Mouse (Mus musculus) erythroblast, adult 5-6 weeks (primary cell): Measurements from ENCODE around the gene Spred3. TPM values are rescaled to one million over a fixed set of nuclear protein-coding genes. Genes with fewer than 3 reads are reported as not detected.
"Not testable (repeated sequence)": the region's sequence is repeated elsewhere in the genome, so short reads cannot be mapped to it uniquely, and the experiment has no call there.

ENCODE experiments used
- ATAC-seq: replicated peaks from 2 replicates; pipeline ENCODE4 v1.8.0; 2016; ENCODE audit warnings: moderate number of reproducible peaks, mild to moderate bottlenecking, moderate TSS enrichment, inconsistent platforms; ENCODE audit not compliant: poor library complexity, low FRiP score, severe bottlenecking
- total RNA-seq, 2 experiments: library from RNA; stranded (forward) in 1 of 2; stranded (reverse) in 1 of 2; fragments of 150-400 nt in 1 of 2; fragments of 200-764, 138-1000 nt in 1 of 2; gene quantifications; 2 replicates each; pipeline versions ENCODE4 v1.2.3 to v1.2.4; 2015 to 2017; ENCODE audit warnings: low replicate concordance in 2 of 2

Spred3 gene
- total RNA-seq (2015; ENCODE audit: low replicate concordance) (0.77 and 0.84 TPM in 2 replicates), total RNA-seq (2017; ENCODE audit: low replicate concordance) (0.84 and 0.85 TPM in 2 replicates)

GRCm38 (mm10) chr7:29170066-29170754, at the start of gene Spred3, which contains the start of gene Ggn:
Gene Spred3 (minus strand): TSS chr7:29170411.
Gene Ggn (plus strand): TSS chr7:29170210.
- peak; percentile 68 for ATAC-seq

- no peak for ATAC-seq
Observed at GRCm38 (mm10) chr7:29214846-29215245, 44.6 kb upstream of the Spred3 start.

GRCm38 (mm10) chr7:29214236-29214635, 44.0 kb upstream of the Spred3 start:
- no peak for ATAC-seq

GRCm38 (mm10) chr7:29213675-29214082, 43.5 kb upstream of the Spred3 start, which contains the start of gene Catsperg1:
Gene Catsperg1 (minus strand): TSS chr7:29214035.
- ATAC-seq: 0 out of 2 replicates have a peak, but pooled peaks have one; percentile 28

- not testable (repeated sequence) for ATAC-seq
Observed at GRCm38 (mm10) chr7:29212775-29213560, 42.8 kb upstream of the Spred3 start.

- no peak for ATAC-seq
Observed at GRCm38 (mm10) chr7:29212199-29212765, 42.1 kb upstream of the Spred3 start.

- peak; percentile 54 for ATAC-seq
Observed at GRCm38 (mm10) chr7:29211415-29212198, 41.4 kb upstream of the Spred3 start.

GRCm38 (mm10) chr7:29211013-29211412, 40.8 kb upstream of the Spred3 start:
- peak; percentile 41; the same call in 1 of the 2 replicates for ATAC-seq

- ATAC-seq: no peak
Observed at GRCm38 (mm10) chr7:29202577-29202976, 32.4 kb upstream of the Spred3 start.

GRCm38 (mm10) chr7:29194230-29194629, 24.0 kb upstream of the Spred3 start:
- ATAC-seq: not testable (repeated sequence)

GRCm38 (mm10) chr7:29181323-29181722, 11.1 kb upstream of the Spred3 start:
- ATAC-seq: not testable (repeated sequence)

GRCm38 (mm10) chr7:29180854-29181236, 10.6 kb upstream of the Spred3 start:
- no peak for ATAC-seq

- peak; percentile 98 for ATAC-seq
Observed at GRCm38 (mm10) chr7:29180077-29180853, 10.1 kb upstream of the Spred3 start, which contains the start of gene Psmd8. Gene Psmd8 (minus strand): TSS chr7:29180701.

- ATAC-seq: no peak
Observed at GRCm38 (mm10) chr7:29179323-29179722, 9.1 kb upstream of the Spred3 start.

- no peak for ATAC-seq
Observed at GRCm38 (mm10) chr7:29178106-29178505, 7.9 kb upstream of the Spred3 start.

GRCm38 (mm10) chr7:29172390-29173016, 2.3 kb upstream of the Spred3 start:
- ATAC-seq: no peak

- no peak for ATAC-seq
Observed at GRCm38 (mm10) chr7:29171562-29172097, 1.4 kb upstream of the Spred3 start.
